Mouse (Mus musculus) splenic B cell, adult 2 months (primary cell): Measurements from ENCODE around the gene Arpp19.
A peak's percentile ranks its signal among the peaks of the same experiment; 100 is the strongest.

Experiments used
- DNase-seq: peaks from one replicate; pipeline ENCODE4 v3.0.0-alpha.2; 2011; ENCODE audit warnings: low read depth, low spot score
- H3K27me3 ChIP-seq: 2 replicates; pipeline ENCODE4 v1.6.1; 2012; ENCODE audit warnings: mild to moderate bottlenecking, low read length, moderate library complexity, mixed read lengths; ENCODE audit not compliant: control insufficient read depth, poor library complexity, insufficient read depth, severe bottlenecking
- H3K36me3 ChIP-seq: 2 replicates; pipeline ENCODE4 v1.6.1; 2012; ENCODE audit warnings: mild to moderate bottlenecking, low read length, moderate library complexity, mixed read lengths; ENCODE audit not compliant: control insufficient read depth, poor library complexity, insufficient read depth, severe bottlenecking

The Arpp19 gene

GRCm38 (mm10) chr9:75100157-75100781 is 62.9 kb downstream of the Arpp19 start:
- DNase-seq: peak; percentile 11
- H3K36me3 ChIP-seq: no peaks in the 10 kb centered on the region
- H3K27me3 ChIP-seq: no peaks in the 10 kb centered on the region

DNA sequence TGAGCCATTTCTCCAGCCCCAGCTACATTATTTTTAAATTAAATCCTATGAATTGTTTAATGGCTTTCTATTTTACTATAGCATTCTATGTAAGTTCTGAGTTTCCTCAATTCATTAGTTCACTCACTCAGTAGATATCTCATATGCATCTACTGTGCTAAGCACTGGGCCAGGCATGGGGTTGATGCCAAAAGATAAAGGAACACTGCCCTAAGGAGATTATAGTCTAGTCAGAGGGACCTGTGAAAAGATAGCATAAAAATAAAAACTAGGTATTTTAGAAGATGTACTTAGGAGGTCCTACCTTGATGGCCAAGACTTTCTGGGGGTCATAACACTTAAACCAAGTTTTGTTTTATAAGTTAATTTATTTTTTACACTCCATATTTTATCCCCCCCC is 64.7 kb downstream of the Arpp19 start:
- no peak for DNase-seq
- Histone ChIP-seq H3K36me3 (no peaks in the 10 kb centered on the region), H3K27me3 (no peaks in the 10 kb centered on the region)
